ENCODE assay signal across 8 mouse cellular contexts in genomic region chr2:156841028-156841840, GRCm38 (mm10). TPM values are rescaled to one million over a fixed set of nuclear protein-coding genes. Genes with fewer than 3 reads are reported as not detected.
A peak's percentile ranks its signal among the peaks of the same experiment; 100 is the strongest.
DNase-seq lines count a peak whose midpoint lies in the region; ATAC-seq and TF ChIP-seq lines count a peak whose summit lies in the region.

No protein-coding gene starts in this region.

- no peaks in the 10 kb centered on the region for H3K9me3 ChIP-seq in forebrain, embryonic 10.5 days

- H3K4me1 ChIP-seq in forebrain, embryonic 10.5 days: peaks cover 65% of the 10 kb centered on the region

- WGBS in forebrain, embryonic 10.5 days: under 1% methylated on average over 42 of the region's 42 CpGs

- no peaks in the 10 kb centered on the region for H3K27me3 ChIP-seq in forebrain, embryonic 10.5 days (ENCODE audit: poor library complexity, severe bottlenecking)

- no peak; the same call in 1 of the 2 replicates for TF ChIP-seq CTCF in layer of hippocampus, adult 2 months (conservative IDR thresholded peaks at IDR 0.05)

- peaks cover 51% of the 10 kb centered on the region for H3K36me3 ChIP-seq in forebrain, embryonic 10.5 days (replicated peaks)

- peak; percentile 21 for ATAC-seq in activated CD4-positive, CD25-positive, alpha-beta regulatory T cell, adult 4 months

- H3K4me3 ChIP-seq in forebrain, embryonic 10.5 days: peak overlapping the region; percentile 95
- H3K4me3 ChIP-seq in layer of hippocampus, adult 2 months: peak overlapping the region; percentile 59

- DNase-seq in 416B (ENCODE audit: low read depth): peak; percentile 49
- peak; percentile 70 for DNase-seq in forebrain, embryonic 10.5 days (ENCODE audit: extremely low spot score, low spot score)
- peak; percentile 77 for DNase-seq in heart, postnatal 4 days
- DNase-seq in layer of hippocampus, adult 2 months (ENCODE audit: low spot score in 2 of 2): peak; percentile 43 to 50
- peak; percentile 87 for DNase-seq in lung, postnatal 10 days
- DNase-seq in ovary, postnatal 36 days (ENCODE audit: low spot score): peak; percentile 71
- DNase-seq in thymus, postnatal 36 days: peak; percentile 61 to 71

- H3K27ac ChIP-seq in forebrain, embryonic 10.5 days: peak overlapping the region; percentile 97
- no peak overlapping the region; the same call in 1 of the 2 replicates for H3K27ac ChIP-seq in layer of hippocampus, adult 2 months

RNA-seq across cellular contexts. Expression of gene Tgif2, which starts 1.4 kb away (rescaled TPM):
- 1 to 10 TPM; 5.2 to 8.5 TPM for polyA plus RNA-seq in activated CD4-positive, CD25-positive, alpha-beta regulatory T cell, adult 4 months (2017; shearing (Covaris generic))
- 108 and 109 TPM in 2 replicates for polyA plus RNA-seq in forebrain, embryonic 10.5 days (2016; fragmentation: Nextera tagmentation; extraction: Ambion mirVana)
- 10 to 100 TPM; 18.2 to 19.3 TPM for total RNA-seq in heart, postnatal 4 days (2021)
- 1 to 10 TPM in 1 of 2 experiments, under 1 TPM in 1; 0.77 to 1.4 TPM for total RNA-seq in layer of hippocampus, adult 2 months (2021)

RNA-seq across cellular contexts. Expression of gene 4930518I15Rik, which starts 16.5 kb away (rescaled TPM):
- polyA plus RNA-seq in activated CD4-positive, CD25-positive, alpha-beta regulatory T cell, adult 4 months (2017; shearing (Covaris generic)): 10 to 100 TPM; 16.3 to 25.4 TPM
- 7.7 and 9.3 TPM in 2 replicates for polyA plus RNA-seq in forebrain, embryonic 10.5 days (2016; fragmentation: Nextera tagmentation; extraction: Ambion mirVana)
- total RNA-seq in heart, postnatal 4 days (2021): 1 to 10 TPM; 1.3 to 2.0 TPM
- 1 to 10 TPM; 3.4 to 4.7 TPM for total RNA-seq in layer of hippocampus, adult 2 months (2021)

RNA-seq across cellular contexts. Expression of gene Rab5if, which starts 21.7 kb away (rescaled TPM):
- polyA plus RNA-seq in activated CD4-positive, CD25-positive, alpha-beta regulatory T cell, adult 4 months (2017; shearing (Covaris generic)): 1 to 10 TPM; 4.1 to 7.6 TPM
- polyA plus RNA-seq in forebrain, embryonic 10.5 days (2016; fragmentation: Nextera tagmentation; extraction: Ambion mirVana): 185 and 186 TPM in 2 replicates
- 100 to 1,000 TPM; 136 to 142 TPM for total RNA-seq in heart, postnatal 4 days (2021)
- 10 to 100 TPM; 89.3 to 92.1 TPM for total RNA-seq in layer of hippocampus, adult 2 months (2021)

RNA-seq across cellular contexts. Expression of gene Sla2, which starts 45.8 kb away (rescaled TPM):
- 10 to 100 TPM; 57.8 to 67.4 TPM for polyA plus RNA-seq in activated CD4-positive, CD25-positive, alpha-beta regulatory T cell, adult 4 months (2017; shearing (Covaris generic))
- polyA plus RNA-seq in forebrain, embryonic 10.5 days (2016; fragmentation: Nextera tagmentation; extraction: Ambion mirVana): 0.60 and 0.94 TPM in 2 replicates
- not detected for total RNA-seq in heart, postnatal 4 days (2021)
- under 1 TPM; 0.31 to 0.34 TPM for total RNA-seq in layer of hippocampus, adult 2 months (2021)

Comparison
In these comparisons a context has a peak if more than half of its experiments do, and no peak if none do; other contexts are left out.
1. RNA of gene Tgif2, which starts 1.4 kb away (total RNA-seq): 18.2 to 19.3 TPM in heart, postnatal 4 days; 0.77 to 1.4 TPM in layer of hippocampus, adult 2 months; every median in the first group is over 4 times any median in the second.
2. Peak in every context shown above with its lines, with median percentiles within 50 percentile points of each other: DNase-seq.